Mouse (Mus musculus): ENCODE measurements around the gene Mrps31.

- TF ChIP-seq GATA1 (IDR thresholded peaks at IDR 0.05; ENCODE audit: borderline replicate concordance, low read length) (no peak), FLI1 (IDR thresholded peaks at IDR 0.05; ENCODE audit: low read length) (no peak)
These were observed 11.8 kb upstream of the Mrps31 start for GRCm38 (mm10) chr8:22399285-22399880.
